Mouse (Mus musculus): ENCODE data around the gene Cdk8.

DNA sequence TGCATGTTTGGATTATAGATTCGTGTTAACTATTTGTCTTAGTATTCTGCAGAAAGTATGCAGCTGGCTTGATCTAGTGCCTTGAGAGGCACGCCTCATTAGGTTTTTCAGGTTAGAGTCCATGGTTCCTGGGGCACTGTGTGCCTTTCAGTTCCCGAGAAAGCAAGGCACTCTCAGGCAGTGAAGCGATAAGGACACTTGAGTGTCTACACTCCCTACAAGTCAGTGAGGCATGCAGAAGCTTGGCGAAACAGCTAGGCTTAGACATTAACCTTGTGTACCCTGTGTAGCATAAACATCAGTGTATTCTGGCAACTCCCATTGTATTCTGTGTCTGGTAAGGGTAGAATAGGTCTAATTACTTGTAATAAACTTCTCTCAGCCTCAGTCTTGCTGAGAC is 25.5 kb upstream of the Cdk8 start:
- no peak for TF ChIP-seq CTCF (IDR thresholded peaks at IDR 0.05; ENCODE audit: low read depth, low read length)
- TF ChIP-seq TAL1 (conservative IDR thresholded peaks at IDR 0.05; ENCODE audit: low read depth, low read length) = no peak
- TF ChIP-seq GATA2 (IDR thresholded peaks at IDR 0.05; ENCODE audit: borderline replicate concordance, low read depth, low read length) = no peak

Data from G1E (cell line).